Mouse (Mus musculus) urinary bladder, postnatal 10 days (tissue): Measurements from ENCODE around the gene Gm17606.
A peak's percentile ranks its signal among the peaks of the same experiment; 100 is the strongest.

Experiments
- DNase-seq: peaks from one replicate; pipeline ENCODE4 v3.0.0; 2022; ENCODE audit warnings: low spot score

The Gm17606 gene

GRCm38 (mm10) chr14:54624976-54625375, 15.8 kb upstream of the Gm17606 start:
- DNase-seq, result no peak

- DNase-seq, result no peak
Observed at GRCm38 (mm10) chr14:54628103-54628502, 12.6 kb upstream of the Gm17606 start.

- DNase-seq, result no peak
Observed at GRCm38 (mm10) chr14:54629797-54630196, 11.0 kb upstream of the Gm17606 start.

- DNase-seq, result no peak
Observed at GRCm38 (mm10) chr14:54630583-54631239, 10.0 kb upstream of the Gm17606 start.

GRCm38 (mm10) chr14:54631240-54631599, 9.5 kb upstream of the Gm17606 start:
- no peak for DNase-seq

GRCm38 (mm10) chr14:54632252-54632651, 8.5 kb upstream of the Gm17606 start:
- no peak for DNase-seq

GRCm38 (mm10) chr14:54634182-54634581, 6.6 kb upstream of the Gm17606 start:
- DNase-seq, result no peak

- no peak for DNase-seq
Observed at GRCm38 (mm10) chr14:54636954-54637353, 3.8 kb upstream of the Gm17606 start.

GRCm38 (mm10) chr14:54638210-54638609, 2.5 kb upstream of the Gm17606 start:
- no peak for DNase-seq

- no peak for DNase-seq
Observed at GRCm38 (mm10) chr14:54640121-54640520, 631 bp upstream of the Gm17606 start.

- peak; percentile 67 for DNase-seq
Observed at GRCm38 (mm10) chr14:54641305-54641969, 685 bp downstream of the Gm17606 start, which contains the start of gene Cdh24. Gene Cdh24, minus strand, starts transcription at chr14:54641364.

GRCm38 (mm10) chr14:54642224-54642944, 1.6 kb downstream of the Gm17606 start:
- DNase-seq, result no peak

GRCm38 (mm10) chr14:54643011-54643410, 2.3 kb downstream of the Gm17606 start:
- no peak for DNase-seq

GRCm38 (mm10) chr14:54644294-54644693, 3.5 kb downstream of the Gm17606 start:
- no peak for DNase-seq

- no peak for DNase-seq
Observed at GRCm38 (mm10) chr14:54646455-54646854, 5.7 kb downstream of the Gm17606 start.

GRCm38 (mm10) chr14:54646898-54647636, 6.3 kb downstream of the Gm17606 start:
- DNase-seq, result no peak

- DNase-seq, result no peak
Observed at GRCm38 (mm10) chr14:54647900-54648299, 7.1 kb downstream of the Gm17606 start.

GRCm38 (mm10) chr14:54650621-54651454, 10.1 kb downstream of the Gm17606 start:
- no peak for DNase-seq

- DNase-seq, result no peak
Observed at GRCm38 (mm10) chr14:54651556-54651955, 10.8 kb downstream of the Gm17606 start.

GRCm38 (mm10) chr14:54652787-54653186, 12.0 kb downstream of the Gm17606 start:
- DNase-seq, result no peak

- no peak for DNase-seq
Observed at GRCm38 (mm10) chr14:54653496-54653895, 12.7 kb downstream of the Gm17606 start.
